Mouse (Mus musculus): ENCODE results near the gene Ephb2. TPM values are rescaled to one million over a fixed set of nuclear protein-coding genes. Genes with fewer than 3 reads are reported as not detected.

The Ephb2 gene
- polyA plus RNA-seq, 1 experiment from 2014 or later: 1.3 TPM

DNA sequence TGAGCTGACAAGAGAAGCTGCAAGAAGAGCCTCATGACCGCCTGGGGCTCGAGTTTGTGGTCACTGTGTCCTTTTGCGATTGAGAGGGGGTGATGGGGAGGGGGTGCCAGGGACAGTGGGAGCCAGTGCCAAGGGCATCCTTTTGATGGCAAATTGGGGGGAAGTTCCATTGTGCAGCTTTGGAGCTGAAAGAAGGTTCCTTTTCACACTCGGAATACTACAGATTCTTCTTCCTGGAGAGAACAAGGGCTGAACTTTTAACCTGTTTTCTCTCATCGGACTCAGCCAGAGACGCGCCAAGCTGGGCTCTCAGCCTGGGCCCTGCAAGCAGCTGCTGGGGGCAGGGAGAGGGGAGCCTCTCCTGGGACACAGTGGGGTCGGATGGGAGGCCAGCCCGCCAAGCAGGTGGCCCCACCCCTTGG, 59.3 kb downstream of the Ephb2 start:
- H3K9me3 ChIP-seq (replicated peaks): no peaks in the 10 kb centered on the region
- no peaks in the 10 kb centered on the region for H3K27me3 ChIP-seq
- 0 out of 2 replicates have a peak, but pooled peaks have one; percentile 50 for ATAC-seq (replicated peaks; ENCODE audit: insufficient number of reproducible peaks, insufficient read depth, low FRiP score, low read depth)
- peak overlapping the region; percentile 23; the same call in 1 of the 2 replicates for H3K9ac ChIP-seq
- H3K4me1 ChIP-seq (replicated peaks): peaks cover 23% of the 10 kb centered on the region
- H3K4me3 ChIP-seq: no peak overlapping the region
- H3K4me2 ChIP-seq: peak overlapping the region; percentile 31
- no peaks in the 10 kb centered on the region for H3K36me3 ChIP-seq
- WGBS: 12% methylated on average over 9 of the region's 9 CpGs
- no peak overlapping the region for H3K27ac ChIP-seq

DNA sequence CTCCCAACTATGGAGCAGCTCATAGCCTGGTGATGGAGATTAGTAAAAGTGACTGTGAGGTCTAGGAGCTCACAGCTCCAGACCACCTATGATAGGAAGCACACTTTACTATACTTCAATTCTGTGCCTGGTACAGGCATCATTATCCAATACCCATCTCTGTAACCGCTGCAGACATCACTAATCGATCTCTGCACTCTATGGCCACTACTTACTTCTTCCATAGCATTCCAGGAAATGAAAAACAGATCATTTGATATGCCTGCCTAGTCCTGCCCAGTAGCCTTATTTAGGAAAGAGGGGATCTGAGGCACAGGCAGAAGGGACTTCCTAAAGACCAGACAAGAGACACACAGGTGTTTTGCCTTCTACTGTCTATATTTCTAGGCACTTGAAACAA, 59.9 kb downstream of the Ephb2 start:
- ATAC-seq (replicated peaks; ENCODE audit: insufficient number of reproducible peaks, insufficient read depth, low FRiP score, low read depth): no peak
- Histone ChIP-seq H3K36me3 (no peaks in the 10 kb centered on the region), H3K9me3 (replicated peaks) (no peaks in the 10 kb centered on the region), H3K27ac (no peak overlapping the region), H3K27me3 (no peaks in the 10 kb centered on the region), H3K4me2 (no peak overlapping the region), H3K4me3 (no peak overlapping the region), H3K9ac (no peak overlapping the region), H3K4me1 (replicated peaks) (peaks cover 21% of the 10 kb centered on the region)
- WGBS: 78% methylated on average over 2 of the region's 2 CpGs

DNA sequence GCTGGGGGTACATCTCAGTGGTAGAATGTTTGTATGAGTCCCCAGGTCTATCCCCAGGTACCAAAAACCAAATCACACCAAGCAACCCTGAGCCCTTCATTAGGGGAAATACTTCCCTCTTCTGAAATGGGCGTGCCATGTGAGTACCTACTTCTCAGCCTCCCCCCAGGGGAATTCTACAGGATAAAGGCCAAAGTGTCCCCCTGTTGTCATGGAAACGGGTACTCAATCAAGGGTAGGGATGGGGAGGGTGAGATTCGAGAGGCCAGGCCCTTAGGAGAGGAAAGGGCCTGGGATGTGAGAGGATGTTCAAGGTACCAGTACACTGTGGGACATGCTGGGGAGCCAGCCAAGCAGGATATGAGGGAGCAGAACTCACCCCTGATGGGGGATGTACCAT, 61.6 kb downstream of the Ephb2 start:
- no peak overlapping the region for H3K4me2 ChIP-seq
- no peak for ATAC-seq (replicated peaks; ENCODE audit: insufficient number of reproducible peaks, insufficient read depth, low FRiP score, low read depth)
- H3K9me3 ChIP-seq (replicated peaks): no peaks in the 10 kb centered on the region
- H3K4me1 ChIP-seq (replicated peaks): peaks cover 12% of the 10 kb centered on the region
- H3K4me3 ChIP-seq: no peak overlapping the region
- H3K9ac ChIP-seq: no peak overlapping the region
- H3K27me3 ChIP-seq: no peaks in the 10 kb centered on the region
- H3K27ac ChIP-seq: no peak overlapping the region
- H3K36me3 ChIP-seq: no peaks in the 10 kb centered on the region
- WGBS: 66% methylated on average over 3 of the region's 3 CpGs

DNA sequence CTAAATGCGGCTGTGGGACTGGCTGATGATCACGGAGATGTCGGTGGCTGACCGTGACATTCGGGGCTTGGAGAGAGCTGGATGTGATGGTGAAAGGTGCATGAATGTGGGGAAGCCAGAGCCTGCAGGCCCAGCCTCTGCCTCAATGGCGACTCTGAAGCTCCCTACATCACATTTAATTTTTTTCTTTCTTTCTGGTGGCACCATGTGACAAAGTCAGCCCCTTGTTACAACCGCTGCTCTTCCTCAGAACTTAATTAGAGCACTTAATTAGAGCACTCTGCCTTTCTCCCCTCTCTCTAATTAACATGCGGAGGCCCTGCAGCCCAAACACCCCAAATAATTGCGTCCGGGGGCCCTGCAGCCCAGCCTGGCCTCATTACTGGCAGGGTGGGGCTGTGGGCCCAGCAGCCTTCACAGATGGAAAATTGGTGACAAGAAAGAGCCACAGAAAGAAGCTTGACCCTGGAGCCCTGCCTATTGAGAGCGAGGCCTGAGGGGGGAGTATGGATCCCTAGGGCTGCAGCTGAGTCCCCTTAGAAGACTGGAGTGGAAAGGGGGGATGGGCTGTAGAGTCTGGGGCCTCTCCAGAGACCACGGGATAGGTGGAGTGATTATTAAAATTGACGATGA, 62.7 kb downstream of the Ephb2 start:
- Histone ChIP-seq H3K36me3 (no peaks in the 10 kb centered on the region), H3K27me3 (no peaks in the 10 kb centered on the region), H3K4me2 (no peak overlapping the region), H3K9ac (no peak overlapping the region), H3K4me1 (replicated peaks) (peaks cover 12% of the 10 kb centered on the region), H3K9me3 (replicated peaks) (no peaks in the 10 kb centered on the region), H3K27ac (no peak overlapping the region), H3K4me3 (no peak overlapping the region)
- WGBS: 84% methylated on average over 13 of the region's 13 CpGs
- ATAC-seq (replicated peaks; ENCODE audit: insufficient number of reproducible peaks, insufficient read depth, low FRiP score, low read depth): no peak

DNA sequence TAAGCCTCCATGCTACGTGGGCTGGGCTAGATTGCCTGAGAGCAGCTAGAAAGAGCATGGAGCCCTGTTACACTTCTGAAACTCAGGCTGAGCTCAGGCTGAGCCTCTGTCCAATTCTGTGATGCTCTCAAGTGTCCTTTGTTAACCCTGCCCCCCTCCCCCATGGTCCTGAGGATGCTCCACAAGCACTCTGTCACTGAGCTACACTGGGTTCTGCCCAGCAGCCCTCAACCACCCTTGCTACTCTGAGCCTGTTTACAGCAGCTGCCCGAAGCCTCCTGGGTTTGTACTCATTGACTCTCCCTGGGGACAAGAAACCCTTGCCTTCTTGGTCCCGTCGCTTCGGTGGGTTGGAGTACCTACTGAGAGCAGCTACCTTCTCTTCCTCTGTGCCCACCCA, 63.5 kb downstream of the Ephb2 start:
- 85% methylated on average over 5 of the region's 5 CpGs for WGBS

DNA sequence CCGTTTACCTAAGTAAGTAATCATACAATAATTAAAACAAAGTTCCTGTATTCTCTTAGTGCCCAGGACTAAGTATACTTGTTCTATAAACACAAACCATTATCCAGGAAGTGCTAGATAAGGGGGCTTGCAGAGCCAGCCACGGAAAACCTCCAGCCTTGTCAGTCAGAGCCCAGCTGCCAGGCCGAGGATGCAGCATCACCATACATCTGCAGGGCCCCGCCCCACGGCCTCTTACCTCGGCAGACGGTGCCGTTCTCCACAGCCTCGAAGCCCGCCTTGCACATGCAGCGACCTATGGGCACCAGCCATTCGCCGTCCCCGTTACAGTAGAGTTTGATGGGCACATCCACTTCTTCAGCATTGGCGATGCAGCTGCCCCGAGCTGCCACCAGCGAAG, 65.1 kb downstream of the Ephb2 start:
- Histone ChIP-seq H3K9ac (no peak overlapping the region), H3K27ac (no peak overlapping the region), H3K4me2 (no peak overlapping the region), H3K4me3 (no peak overlapping the region), H3K27me3 (no peaks in the 10 kb centered on the region), H3K36me3 (no peaks in the 10 kb centered on the region), H3K4me1 (replicated peaks) (no peaks in the 10 kb centered on the region; the same call in 1 of the 2 replicates), H3K9me3 (replicated peaks) (no peaks in the 10 kb centered on the region)
- no peak for ATAC-seq (replicated peaks; ENCODE audit: insufficient number of reproducible peaks, insufficient read depth, low FRiP score, low read depth)
- 70% methylated on average over 17 of the region's 17 CpGs for WGBS

More for the DNA sequence above, 63.5 kb downstream of the Ephb2 start:
- Histone ChIP-seq H3K27me3 (no peaks in the 10 kb centered on the region), H3K36me3 (no peaks in the 10 kb centered on the region), H3K4me2 (no peak overlapping the region), H3K9me3 (replicated peaks) (no peaks in the 10 kb centered on the region), H3K9ac (no peak overlapping the region), H3K4me1 (replicated peaks) (peaks cover 12% of the 10 kb centered on the region), H3K4me3 (no peak overlapping the region), H3K27ac (no peak overlapping the region)
- no peak for ATAC-seq (replicated peaks; ENCODE audit: insufficient number of reproducible peaks, insufficient read depth, low FRiP score, low read depth)

DNA sequence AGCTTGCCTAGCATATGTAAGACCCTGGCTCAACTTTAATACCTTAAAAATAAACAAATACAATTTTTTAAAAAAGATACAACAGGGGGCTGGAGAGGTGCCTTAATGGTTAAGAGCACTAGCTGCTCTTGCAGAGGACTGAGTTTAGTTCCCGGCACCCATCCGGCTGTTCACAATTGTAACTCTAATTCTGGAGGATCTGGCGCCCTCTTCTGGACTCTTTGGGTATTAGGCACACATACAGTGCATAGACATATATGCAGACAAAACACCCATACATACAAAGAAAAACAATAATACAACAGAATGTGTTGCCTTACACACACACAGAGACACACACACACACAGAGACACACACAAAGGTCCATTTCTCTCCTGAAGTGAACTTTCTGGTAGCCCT, 67.3 kb downstream of the Ephb2 start:
- ATAC-seq (replicated peaks; ENCODE audit: insufficient number of reproducible peaks, insufficient read depth, low FRiP score, low read depth): no peak
- WGBS: 87% methylated on average over 3 of the region's 3 CpGs
- no peak overlapping the region for H3K9ac ChIP-seq
- H3K4me1 ChIP-seq (replicated peaks): peaks cover 8% of the 10 kb centered on the region; the same call in 1 of the 2 replicates
- H3K4me2 ChIP-seq: no peak overlapping the region
- no peaks in the 10 kb centered on the region for H3K9me3 ChIP-seq (replicated peaks)
- no peak overlapping the region for H3K4me3 ChIP-seq
- H3K36me3 ChIP-seq: no peaks in the 10 kb centered on the region
- H3K27ac ChIP-seq: no peak overlapping the region
- H3K27me3 ChIP-seq: no peaks in the 10 kb centered on the region

DNA sequence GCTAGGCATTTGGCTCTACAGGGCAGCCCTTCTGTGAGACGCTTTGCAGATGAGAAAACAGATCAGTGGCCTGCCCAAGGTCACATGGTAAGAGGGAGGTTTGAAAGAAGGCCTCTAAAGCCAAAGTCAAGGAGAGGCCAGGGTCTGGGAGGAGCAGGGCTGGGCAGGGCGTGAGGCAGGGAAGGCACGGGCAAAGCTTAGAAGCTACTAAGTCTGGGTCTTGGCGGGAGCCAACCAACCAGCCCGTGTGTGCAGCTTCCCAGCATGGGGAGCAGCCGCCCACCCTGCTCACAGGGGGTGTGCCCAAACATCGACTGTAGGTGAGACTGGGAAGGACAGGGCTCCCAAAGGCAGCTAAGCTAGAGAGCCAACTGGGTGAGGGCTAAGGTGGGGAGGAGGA, 70.7 kb downstream of the Ephb2 start:
- H3K27ac ChIP-seq: no peak overlapping the region
- no peak for ATAC-seq (replicated peaks; ENCODE audit: insufficient number of reproducible peaks, insufficient read depth, low FRiP score, low read depth)
- no peaks in the 10 kb centered on the region for H3K36me3 ChIP-seq
- 53% methylated on average over 7 of the region's 7 CpGs for WGBS
- H3K4me2 ChIP-seq: no peak overlapping the region
- H3K9me3 ChIP-seq (replicated peaks): no peaks in the 10 kb centered on the region
- no peaks in the 10 kb centered on the region for H3K27me3 ChIP-seq
- peaks cover 11% of the 10 kb centered on the region for H3K4me1 ChIP-seq (replicated peaks)
- H3K4me3 ChIP-seq: no peak overlapping the region
- H3K9ac ChIP-seq: no peak overlapping the region

DNA sequence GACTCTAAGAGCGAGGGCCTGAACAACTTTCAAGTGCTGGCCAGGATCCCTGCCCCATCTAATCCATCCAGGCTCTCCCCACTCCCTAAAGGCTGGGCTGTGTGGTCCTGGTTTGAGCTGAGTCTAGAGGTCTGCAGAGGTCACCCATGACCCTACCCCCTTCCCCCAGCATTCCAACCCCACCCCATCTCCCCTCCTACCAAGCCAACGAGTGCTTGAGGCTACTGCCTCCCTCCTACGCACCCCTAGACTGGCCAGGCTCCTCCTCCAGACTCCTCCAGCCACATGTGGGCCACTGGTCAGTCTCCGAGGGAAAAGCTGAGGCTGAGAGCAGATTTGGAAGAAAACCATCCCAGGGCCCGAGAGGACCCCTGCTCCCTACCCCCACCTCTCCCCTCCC, 72.4 kb downstream of the Ephb2 start:
- no peak overlapping the region for H3K4me2 ChIP-seq
- no peak overlapping the region for H3K27ac ChIP-seq
- no peak overlapping the region for H3K9ac ChIP-seq
- H3K27me3 ChIP-seq: 0 out of 2 replicates have a peak, but pooled peaks cover 3% of the 10 kb centered on the region
- WGBS: 51% methylated on average over 5 of the region's 5 CpGs
- H3K36me3 ChIP-seq: no peaks in the 10 kb centered on the region
- no peak overlapping the region for H3K4me3 ChIP-seq
- peaks cover 11% of the 10 kb centered on the region for H3K4me1 ChIP-seq (replicated peaks)
- ATAC-seq (replicated peaks; ENCODE audit: insufficient number of reproducible peaks, insufficient read depth, low FRiP score, low read depth): no peak; the same call in 1 of the 2 replicates
- H3K9me3 ChIP-seq (replicated peaks): no peaks in the 10 kb centered on the region

DNA sequence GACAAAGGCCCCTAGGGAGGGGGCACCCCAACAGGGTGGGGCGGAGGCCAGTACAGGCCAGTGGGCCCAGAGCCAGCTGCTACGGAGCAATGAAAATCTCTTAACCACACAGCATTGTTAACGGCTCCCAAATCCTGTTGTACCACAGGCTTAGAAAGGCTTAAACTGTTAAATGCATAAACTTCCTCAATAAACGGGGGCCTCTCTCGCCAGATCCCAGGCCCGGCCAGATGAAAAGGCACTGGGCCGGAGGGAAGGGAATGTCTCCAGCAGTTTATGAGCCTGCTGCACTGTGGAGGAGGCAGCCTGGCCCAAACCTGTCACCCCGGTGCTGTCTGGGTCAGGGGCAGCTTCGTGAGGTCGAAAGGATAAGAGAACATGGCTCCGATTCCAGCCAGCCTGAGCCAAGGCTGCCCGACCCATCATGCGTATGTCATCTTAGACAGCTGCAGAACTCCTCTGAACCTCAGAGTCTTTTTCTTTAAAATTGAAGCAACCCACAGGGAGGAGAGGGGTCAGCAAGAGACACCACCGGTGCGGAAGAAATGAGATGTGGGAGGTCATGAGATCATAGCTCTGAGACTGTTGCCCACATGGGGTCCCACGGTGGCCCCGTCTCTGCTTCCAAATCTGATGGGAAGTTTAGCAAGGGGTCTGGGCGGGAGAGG, 73.9 kb downstream of the Ephb2 start:
- WGBS: 62% methylated on average over 18 of the region's 18 CpGs
- Histone ChIP-seq H3K4me1 (replicated peaks) (peaks cover 11% of the 10 kb centered on the region), H3K36me3 (no peaks in the 10 kb centered on the region), H3K9me3 (replicated peaks) (no peaks in the 10 kb centered on the region), H3K4me2 (no peak overlapping the region), H3K4me3 (no peak overlapping the region), H3K9ac (no peak overlapping the region), H3K27me3 (peaks cover 15% of the 10 kb centered on the region; the same call in 1 of the 2 replicates), H3K27ac (no peak overlapping the region)
- ATAC-seq (replicated peaks; ENCODE audit: insufficient number of reproducible peaks, insufficient read depth, low FRiP score, low read depth): no peak

DNA sequence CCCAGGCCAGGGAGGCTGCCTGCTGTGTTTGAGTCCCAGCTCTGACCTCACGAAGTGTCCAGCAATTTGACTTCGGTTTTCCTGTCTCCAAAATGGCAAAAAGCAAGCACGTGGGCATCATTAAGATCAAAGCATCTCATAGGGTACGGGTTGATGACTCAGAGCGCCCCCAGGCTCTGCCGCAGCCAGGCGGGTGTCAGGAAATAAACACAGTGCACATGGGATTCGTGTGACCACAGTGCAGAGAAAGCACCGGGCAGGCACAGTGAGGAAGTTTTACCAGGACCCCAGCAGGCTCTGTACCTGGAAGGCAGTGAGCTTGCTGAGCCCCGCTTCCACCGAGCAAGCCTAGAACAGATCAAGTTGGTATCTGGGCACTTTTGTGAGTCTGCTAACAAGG, 74.9 kb downstream of the Ephb2 start:
- H3K36me3 ChIP-seq: no peaks in the 10 kb centered on the region
- 60% methylated on average over 11 of the region's 11 CpGs for WGBS
- peaks cover 13% of the 10 kb centered on the region for H3K4me1 ChIP-seq (replicated peaks)
- H3K9me3 ChIP-seq (replicated peaks): no peaks in the 10 kb centered on the region
- H3K4me2 ChIP-seq: no peak overlapping the region
- H3K27ac ChIP-seq: no peak overlapping the region
- H3K9ac ChIP-seq: no peak overlapping the region
- H3K4me3 ChIP-seq: no peak overlapping the region
- no peak for ATAC-seq (replicated peaks; ENCODE audit: insufficient number of reproducible peaks, insufficient read depth, low FRiP score, low read depth)
- peaks cover 18% of the 10 kb centered on the region; the same call in 1 of the 2 replicates for H3K27me3 ChIP-seq

DNA sequence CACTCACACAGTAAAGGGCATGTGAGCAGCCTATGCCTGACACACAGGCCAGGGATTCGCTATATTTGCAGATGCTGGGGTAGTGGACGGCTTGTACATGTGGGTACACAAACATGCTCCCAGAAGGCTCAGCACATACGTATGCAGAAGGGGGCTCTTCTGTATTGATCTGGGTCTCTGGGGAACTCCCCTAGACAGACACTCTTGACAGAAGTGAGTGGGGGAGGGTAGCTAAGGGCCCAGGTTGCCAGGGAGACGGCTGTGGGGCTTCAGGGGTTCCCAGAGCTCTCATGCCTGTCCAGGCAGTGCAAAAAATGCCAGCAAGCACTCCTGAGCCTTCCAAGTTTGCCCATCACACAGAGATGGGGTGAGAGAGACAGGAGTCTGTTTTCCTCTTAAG, 78.7 kb downstream of the Ephb2 start:
- Histone ChIP-seq H3K27ac (no peak overlapping the region), H3K4me2 (no peak overlapping the region), H3K9me3 (replicated peaks) (no peaks in the 10 kb centered on the region), H3K9ac (no peak overlapping the region), H3K36me3 (no peaks in the 10 kb centered on the region), H3K4me1 (replicated peaks) (peaks cover 13% of the 10 kb centered on the region), H3K27me3 (peaks cover 47% of the 10 kb centered on the region), H3K4me3 (no peak overlapping the region)
- no peak for ATAC-seq (replicated peaks; ENCODE audit: insufficient number of reproducible peaks, insufficient read depth, low FRiP score, low read depth)
- WGBS: 80% methylated on average over 4 of the region's 4 CpGs

Measured in heart, embryonic 15.5 days (tissue).